Mouse (Mus musculus): ENCODE results near the gene Rab42.
A peak's percentile ranks its signal among the peaks of the same experiment; 100 is the strongest.

The Rab42 gene

GRCm38 (mm10) chr4:132302939-132303479 lies at the start of gene Rab42:
Gene Rab42 (minus strand): TSS chr4:132303385.
- peak; percentile 63 to 76 for DNase-seq

GRCm38 (mm10) chr4:132352739-132353138 lies 49.6 kb upstream of the Rab42 start:
- DNase-seq: peak; percentile 35 to 41

- no peak for DNase-seq
Measured at GRCm38 (mm10) chr4:132351401-132351800, 48.2 kb upstream of the Rab42 start.

GRCm38 (mm10) chr4:132350854-132351253 lies 47.7 kb upstream of the Rab42 start:
- DNase-seq: no peak

- DNase-seq: no peak
Measured at GRCm38 (mm10) chr4:132350123-132350740, 47.0 kb upstream of the Rab42 start.

GRCm38 (mm10) chr4:132349495-132350122 lies 46.4 kb upstream of the Rab42 start:
- DNase-seq: no peak

GRCm38 (mm10) chr4:132346661-132347060 lies 43.5 kb upstream of the Rab42 start:
- DNase-seq: no peak

GRCm38 (mm10) chr4:132346261-132346660 lies 43.1 kb upstream of the Rab42 start:
- no peak for DNase-seq

- DNase-seq: no peak
Measured at GRCm38 (mm10) chr4:132345843-132346212, 42.6 kb upstream of the Rab42 start.

GRCm38 (mm10) chr4:132345135-132345842 lies 42.1 kb upstream of the Rab42 start:
- peak; percentile 94 to 97 for DNase-seq

- DNase-seq: no peak
Measured at GRCm38 (mm10) chr4:132344403-132345134, 41.4 kb upstream of the Rab42 start.

GRCm38 (mm10) chr4:132341451-132341850 lies 38.3 kb upstream of the Rab42 start:
- no peak for DNase-seq

- DNase-seq: peak in 1 of 2 experiments; percentile 39
Measured at GRCm38 (mm10) chr4:132338943-132339342, 35.8 kb upstream of the Rab42 start.

- DNase-seq: no peak
Measured at GRCm38 (mm10) chr4:132332880-132333279, 29.7 kb upstream of the Rab42 start.

GRCm38 (mm10) chr4:132331960-132332359 lies 28.8 kb upstream of the Rab42 start:
- no peak for DNase-seq

GRCm38 (mm10) chr4:132329835-132330354 lies 26.7 kb upstream of the Rab42 start:
- DNase-seq: no peak

GRCm38 (mm10) chr4:132329115-132329834 lies 26.1 kb upstream of the Rab42 start, which contains the start of gene Trnau1ap:
Gene Trnau1ap (minus strand): TSS chr4:132329538.
- peak; percentile 93 to 94 for DNase-seq

GRCm38 (mm10) chr4:132328391-132328982 lies 25.3 kb upstream of the Rab42 start:
- DNase-seq: no peak

GRCm38 (mm10) chr4:132326481-132326880 lies 23.3 kb upstream of the Rab42 start:
- DNase-seq: no peak

- no peak for DNase-seq
Measured at GRCm38 (mm10) chr4:132315711-132316110, 12.5 kb upstream of the Rab42 start.

GRCm38 (mm10) chr4:132312627-132313026 lies 9.4 kb upstream of the Rab42 start:
- DNase-seq: no peak

GRCm38 (mm10) chr4:132311801-132312200 lies 8.6 kb upstream of the Rab42 start:
- DNase-seq: no peak
